Mouse (Mus musculus) erythroblast, embryonic 14.5 days (primary cell): ENCODE data around the gene Armh3. TPM values are rescaled to one million over a fixed set of nuclear protein-coding genes. Genes with fewer than 3 reads are reported as not detected.
A peak's percentile ranks its signal among the peaks of the same experiment; 100 is the strongest.

Source experiments
- H3K27me3 ChIP-seq: 2 replicates; pipeline ENCODE4 v1.6.1; 2012; ENCODE audit warnings: inconsistent platforms; ENCODE audit not compliant: control insufficient read depth
- H3K36me3 ChIP-seq: 2 replicates; pipeline ENCODE4 v1.6.1; 2012; ENCODE audit warnings: mild to moderate bottlenecking, inconsistent platforms; ENCODE audit not compliant: control insufficient read depth
- H3K4me1 ChIP-seq: 2 replicates; pipeline ENCODE4 v1.6.1; 2012; ENCODE audit warnings: inconsistent platforms; ENCODE audit not compliant: control insufficient read depth
- H3K4me3 ChIP-seq: replicated peaks from 2 replicates; pipeline ENCODE3; 2012; ENCODE audit warnings: moderate library complexity, mild to moderate bottlenecking, inconsistent platforms
- H3K9me3 ChIP-seq: 2 replicates; pipeline ENCODE4 v1.6.1; 2012; ENCODE audit warnings: low read length, inconsistent platforms, mixed read lengths; ENCODE audit not compliant: control insufficient read depth
- GATA1 ChIP-seq: IDR thresholded peaks from 2 replicates; pipeline ENCODE4 v1.6.1; 2012; ENCODE audit warnings: low read length, inconsistent platforms, mixed read lengths
- TAL1 ChIP-seq: IDR thresholded peaks from 3 replicates; pipeline ENCODE4 v1.6.1; 2012; ENCODE audit warnings: low read length, inconsistent platforms, mixed read lengths
- polyA plus RNA-seq: library from polyadenylated mRNA; stranded (reverse); fragments of >175 nt; gene quantifications from 2 replicates; pipeline ENCODE4 v1.2.3, GENCODE M21; 2012

The Armh3 gene
- polyA plus RNA-seq, 1 experiment: not detected

GRCm38 (mm10) chr19:45792404-45792803 is 205.9 kb downstream of the Armh3 start:
- TF ChIP-seq GATA1 (no peak), TAL1 (no peak)
- Histone ChIP-seq H3K36me3 (no peaks in the 10 kb centered on the region; the same call in 1 of the 2 replicates), H3K27me3 (no peaks in the 10 kb centered on the region), H3K4me1 (peaks cover 44% of the 10 kb centered on the region), H3K9me3 (no peaks in the 10 kb centered on the region), H3K4me3 (no peak overlapping the region)

- no peaks in the 10 kb centered on the region for H3K27me3 ChIP-seq
- H3K36me3 ChIP-seq: no peaks in the 10 kb centered on the region; the same call in 1 of the 2 replicates
- H3K4me3 ChIP-seq: peak overlapping the region; percentile 43
- H3K4me1 ChIP-seq: peaks cover 40% of the 10 kb centered on the region
- no peaks in the 10 kb centered on the region for H3K9me3 ChIP-seq
- TF ChIP-seq GATA1 (no peak), TAL1 (no peak)
Observed at GRCm38 (mm10) chr19:45789888-45790874, 208.1 kb downstream of the Armh3 start.

GRCm38 (mm10) chr19:45789365-45789764 is 208.9 kb downstream of the Armh3 start:
- H3K36me3 ChIP-seq: no peaks in the 10 kb centered on the region; the same call in 1 of the 2 replicates
- H3K4me3 ChIP-seq: no peak overlapping the region
- H3K9me3 ChIP-seq: no peaks in the 10 kb centered on the region
- H3K27me3 ChIP-seq: no peaks in the 10 kb centered on the region
- H3K4me1 ChIP-seq: peaks cover 42% of the 10 kb centered on the region
- TF ChIP-seq GATA1 (no peak), TAL1 (no peak)

- no peak overlapping the region for H3K4me3 ChIP-seq
- H3K4me1 ChIP-seq: peaks cover 49% of the 10 kb centered on the region
- no peak for TF ChIP-seq TAL1
- TF ChIP-seq GATA1: no peak
- no peaks in the 10 kb centered on the region for H3K9me3 ChIP-seq
- no peaks in the 10 kb centered on the region; the same call in 1 of the 2 replicates for H3K36me3 ChIP-seq
- H3K27me3 ChIP-seq: no peaks in the 10 kb centered on the region
Observed at GRCm38 (mm10) chr19:45788337-45788736, 210.0 kb downstream of the Armh3 start.

GRCm38 (mm10) chr19:45787450-45787849 is 210.8 kb downstream of the Armh3 start:
- Histone ChIP-seq H3K4me1 (peaks cover 52% of the 10 kb centered on the region), H3K9me3 (no peaks in the 10 kb centered on the region), H3K4me3 (no peak overlapping the region), H3K27me3 (no peaks in the 10 kb centered on the region), H3K36me3 (no peaks in the 10 kb centered on the region; the same call in 1 of the 2 replicates)
- TF ChIP-seq TAL1: no peak
- TF ChIP-seq GATA1: no peak

- TF ChIP-seq GATA1 (no peak), TAL1 (no peak)
- Histone ChIP-seq H3K36me3 (peaks cover 13% of the 10 kb centered on the region), H3K9me3 (no peaks in the 10 kb centered on the region), H3K4me3 (no peak overlapping the region), H3K27me3 (no peaks in the 10 kb centered on the region), H3K4me1 (peaks cover 62% of the 10 kb centered on the region)
Observed at GRCm38 (mm10) chr19:45785470-45785869, 212.8 kb downstream of the Armh3 start.

GRCm38 (mm10) chr19:45783933-45784576 is 214.2 kb downstream of the Armh3 start:
- H3K4me3 ChIP-seq: peak overlapping the region; percentile 100
- H3K9me3 ChIP-seq: no peaks in the 10 kb centered on the region
- TF ChIP-seq TAL1: no peak
- TF ChIP-seq GATA1: no peak
- H3K36me3 ChIP-seq: peaks cover 27% of the 10 kb centered on the region
- H3K27me3 ChIP-seq: no peaks in the 10 kb centered on the region
- H3K4me1 ChIP-seq: peaks cover 61% of the 10 kb centered on the region

- Histone ChIP-seq H3K4me3 (peak within 1 kb of the TSS; percentile 100), H3K27me3 (no peaks in the 10 kb centered on the region), H3K36me3 (peaks cover 34% of the 10 kb centered on the region), H3K4me1 (peaks cover 58% of the 10 kb centered on the region), H3K9me3 (no peaks in the 10 kb centered on the region)
- TF ChIP-seq GATA1 (no peak), TAL1 (no peak)
Observed at GRCm38 (mm10) chr19:45783181-45783932, 214.9 kb downstream of the Armh3 start, which contains the start of gene Mgea5. TSS of gene Mgea5 (minus strand) at chr19:45783837.
